Mouse (Mus musculus) neural tube, embryonic 14.5 days (tissue): ENCODE measurements around the gene St6galnac5. TPM values are rescaled to one million over a fixed set of nuclear protein-coding genes. Genes with fewer than 3 reads are reported as not detected.

Source experiments
- ATAC-seq: fragments of 200-750 bp; cut with Nextera tagmentation; 2 replicates; pipeline ENCODE4 v1.8.0; 2017; ENCODE audit warnings: low read depth, mild to moderate bottlenecking, moderate TSS enrichment, moderate library complexity
- H3K27ac ChIP-seq: fragments of 300-500 bp; sonication (generic); 2 replicates; pipeline ENCODE4 v1.5.1; 2014; ENCODE audit warnings: low read depth, mild to moderate bottlenecking, control low read depth, low read length, moderate library complexity, mixed read lengths
- H3K27me3 ChIP-seq: fragments of 300-500 bp; sonication (generic); 2 replicates; pipeline ENCODE4 v1.6.1; 2014; ENCODE audit warnings: low read length; ENCODE audit not compliant: control insufficient read depth, insufficient read depth
- H3K36me3 ChIP-seq: fragments of 300-500 bp; sonication (generic); 2 replicates; pipeline ENCODE4 v1.6.1; 2014; ENCODE audit warnings: low read length, mixed read lengths; ENCODE audit not compliant: control insufficient read depth, insufficient read depth
- H3K4me1 ChIP-seq: fragments of 300-500 bp; sonication (generic); 2 replicates; pipeline ENCODE4 v1.6.1; 2014; ENCODE audit warnings: low read length; ENCODE audit not compliant: control insufficient read depth, insufficient read depth
- H3K4me2 ChIP-seq: fragments of 300-500 bp; sonication (generic); 2 replicates; pipeline ENCODE4 v1.6.1; 2014; ENCODE audit warnings: mild to moderate bottlenecking, low read depth, low read length, control low read depth
- H3K4me3 ChIP-seq: fragments of 300-500 bp; sonication (generic); 2 replicates; pipeline ENCODE4 v1.5.1; 2014; ENCODE audit warnings: low read depth, low read length, control low read depth, mixed read lengths
- H3K9ac ChIP-seq: fragments of 300-500 bp; sonication (generic); replicated peaks from 2 replicates; pipeline ENCODE4 v1.6.1; 2014; ENCODE audit warnings: low read depth, mild to moderate bottlenecking, control low read depth, low read length, mixed read lengths
- H3K9me3 ChIP-seq: fragments of 300-500 bp; sonication (generic); 2 replicates; pipeline ENCODE4 v1.6.1; 2016; ENCODE audit warnings: low read length; ENCODE audit not compliant: control insufficient read depth
- WGBS: fragments of 180-500 bp; shearing (Covaris S2); extraction: QIAGEN DNeasy Blood & Tissue Kit; methylation state at CpG from one replicate; pipeline ENCODE4 v1.1.7; 2014; 5-methylcytosine and 5-hydroxymethylcytosine counted together
- polyA plus RNA-seq: library from polyadenylated mRNA; unstranded; fragments of >200 nt; fragmentation: Nextera tagmentation; extraction: Ambion mirVana; gene quantifications from 2 replicates; pipeline ENCODE4 v1.2.1, GENCODE M21; 2014

The St6galnac5 gene
- polyA plus RNA-seq, 1 experiment from 2014 or later, result 20.4 TPM

GRCm38 (mm10) chr3:152913150-152913549, 68.9 kb downstream of the St6galnac5 start:
- no peak overlapping the region for H3K9ac ChIP-seq
- 95% methylated on average over 10 of the region's 10 CpGs for WGBS
- no peaks in the 10 kb centered on the region for H3K27me3 ChIP-seq
- H3K4me1 ChIP-seq, result no peaks in the 10 kb centered on the region
- H3K4me2 ChIP-seq, result no peak overlapping the region
- H3K9me3 ChIP-seq, result no peaks in the 10 kb centered on the region
- H3K27ac ChIP-seq, result no peak overlapping the region
- H3K36me3 ChIP-seq, result no peaks in the 10 kb centered on the region
- H3K4me3 ChIP-seq, result no peak overlapping the region
- ATAC-seq, result no peak

- 87% methylated on average over 23 of the region's 23 CpGs for WGBS
- no peaks in the 10 kb centered on the region for H3K9me3 ChIP-seq
- no peak overlapping the region for H3K27ac ChIP-seq
- no peaks in the 10 kb centered on the region for H3K4me1 ChIP-seq
- H3K27me3 ChIP-seq, result no peaks in the 10 kb centered on the region
- no peak overlapping the region for H3K4me2 ChIP-seq
- no peak overlapping the region for H3K4me3 ChIP-seq
- no peaks in the 10 kb centered on the region for H3K36me3 ChIP-seq
- no peak for ATAC-seq
- no peak overlapping the region for H3K9ac ChIP-seq
These were observed 69.6 kb downstream of the St6galnac5 start for GRCm38 (mm10) chr3:152912216-152913101.

- Histone ChIP-seq H3K27ac (no peak overlapping the region), H3K4me3 (no peak overlapping the region), H3K36me3 (no peaks in the 10 kb centered on the region), H3K27me3 (no peaks in the 10 kb centered on the region), H3K4me2 (no peak overlapping the region), H3K9me3 (no peaks in the 10 kb centered on the region), H3K4me1 (no peaks in the 10 kb centered on the region), H3K9ac (no peak overlapping the region)
- ATAC-seq, result no peak
- WGBS, result 93% methylated on average over 4 of the region's 4 CpGs
These were observed 70.5 kb downstream of the St6galnac5 start for GRCm38 (mm10) chr3:152911578-152911977.

GRCm38 (mm10) chr3:152907683-152908082, 74.4 kb downstream of the St6galnac5 start:
- WGBS, result 86% methylated on average over 5 of the region's 5 CpGs
- H3K9me3 ChIP-seq, result no peaks in the 10 kb centered on the region
- H3K27ac ChIP-seq, result no peak overlapping the region
- no peaks in the 10 kb centered on the region for H3K36me3 ChIP-seq
- no peak overlapping the region for H3K4me2 ChIP-seq
- ATAC-seq, result no peak
- no peaks in the 10 kb centered on the region for H3K4me1 ChIP-seq
- no peak overlapping the region for H3K9ac ChIP-seq
- no peaks in the 10 kb centered on the region for H3K27me3 ChIP-seq
- no peak overlapping the region for H3K4me3 ChIP-seq

DNA sequence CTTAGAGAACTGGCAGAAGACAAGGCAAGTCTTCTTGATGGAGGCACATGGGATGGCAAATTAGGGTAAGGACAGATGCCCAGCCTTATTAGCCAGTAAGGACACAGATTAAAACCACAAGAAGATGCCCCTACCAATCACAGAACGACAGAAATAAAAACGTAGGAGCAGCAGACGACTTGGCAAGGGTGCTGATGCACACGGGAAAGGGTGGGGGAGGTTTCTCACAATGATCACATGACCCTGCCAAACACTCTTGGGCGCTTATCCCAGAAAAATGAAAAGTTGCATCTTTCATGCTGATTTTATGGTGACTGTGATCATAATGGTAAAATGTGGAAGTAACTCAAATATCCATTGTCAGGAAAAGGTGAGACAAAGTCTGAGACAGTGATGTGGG, 75.0 kb downstream of the St6galnac5 start:
- no peaks in the 10 kb centered on the region for H3K27me3 ChIP-seq
- no peak overlapping the region for H3K4me3 ChIP-seq
- ATAC-seq, result no peak
- no peak overlapping the region for H3K9ac ChIP-seq
- WGBS, result 78% methylated on average over 5 of the region's 5 CpGs
- H3K36me3 ChIP-seq, result no peaks in the 10 kb centered on the region
- H3K9me3 ChIP-seq, result no peaks in the 10 kb centered on the region
- H3K27ac ChIP-seq, result no peak overlapping the region
- no peak overlapping the region for H3K4me2 ChIP-seq
- H3K4me1 ChIP-seq, result no peaks in the 10 kb centered on the region

DNA sequence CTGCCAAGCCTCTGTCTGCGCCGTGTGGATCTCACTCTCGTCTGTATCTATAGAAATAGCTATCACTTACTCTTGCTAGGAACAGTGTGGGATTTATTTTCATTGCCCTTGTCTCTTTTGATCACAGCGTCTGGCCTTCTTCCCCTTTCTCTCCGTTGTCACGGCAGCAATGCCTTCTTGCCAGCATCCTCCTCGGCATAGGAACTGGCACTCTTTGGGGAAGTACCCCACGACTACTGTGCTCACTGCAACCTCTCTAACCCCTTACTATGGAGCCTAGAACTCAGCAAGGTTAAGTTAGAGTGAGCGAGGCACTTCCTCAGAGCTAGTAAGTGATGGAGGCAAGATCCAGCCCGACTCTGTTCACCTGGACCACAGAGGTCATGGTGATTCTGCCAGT, 76.2 kb downstream of the St6galnac5 start:
- no peak overlapping the region for H3K4me3 ChIP-seq

GRCm38 (mm10) chr3:152905026-152905425, 77.0 kb downstream of the St6galnac5 start:
- Histone ChIP-seq H3K4me2 (no peak overlapping the region), H3K9me3 (no peaks in the 10 kb centered on the region), H3K4me3 (no peak overlapping the region), H3K4me1 (no peaks in the 10 kb centered on the region), H3K9ac (no peak overlapping the region), H3K27ac (no peak overlapping the region), H3K36me3 (no peaks in the 10 kb centered on the region), H3K27me3 (no peaks in the 10 kb centered on the region)
- 86% methylated on average over 10 of the region's 10 CpGs for WGBS
- no peak for ATAC-seq

More for the DNA sequence above, 76.2 kb downstream of the St6galnac5 start:
- Histone ChIP-seq H3K4me2 (no peak overlapping the region), H3K9me3 (no peaks in the 10 kb centered on the region), H3K9ac (no peak overlapping the region), H3K27me3 (no peaks in the 10 kb centered on the region), H3K36me3 (no peaks in the 10 kb centered on the region), H3K27ac (no peak overlapping the region), H3K4me1 (no peaks in the 10 kb centered on the region)
- ATAC-seq, result no peak; the same call in 1 of the 2 replicates
- 38% methylated on average over 10 of the region's 10 CpGs for WGBS

- Histone ChIP-seq H3K36me3 (no peaks in the 10 kb centered on the region), H3K4me3 (no peak overlapping the region), H3K9ac (no peak overlapping the region), H3K4me1 (no peaks in the 10 kb centered on the region), H3K27me3 (no peaks in the 10 kb centered on the region), H3K4me2 (no peak overlapping the region), H3K9me3 (no peaks in the 10 kb centered on the region), H3K27ac (no peak overlapping the region)
- ATAC-seq, result no peak
- 93% methylated on average over 9 of the region's 9 CpGs for WGBS
These were observed 83.1 kb downstream of the St6galnac5 start for GRCm38 (mm10) chr3:152898906-152899305.

- 89% methylated on average over 5 of the region's 5 CpGs for WGBS
- no peak for ATAC-seq
- H3K4me1 ChIP-seq, result no peaks in the 10 kb centered on the region
These were observed 84.8 kb downstream of the St6galnac5 start for GRCm38 (mm10) chr3:152897196-152897595.

More at GRCm38 (mm10) chr3:152897196-152897595, 84.8 kb downstream of the St6galnac5 start:
- Histone ChIP-seq H3K27ac (no peak overlapping the region), H3K36me3 (no peaks in the 10 kb centered on the region), H3K9me3 (no peaks in the 10 kb centered on the region), H3K4me2 (no peak overlapping the region), H3K9ac (no peak overlapping the region), H3K4me3 (no peak overlapping the region), H3K27me3 (no peaks in the 10 kb centered on the region)
